Mouse (Mus musculus): Measurements from ENCODE around the gene C1qtnf5.

- TF ChIP-seq CTCF (IDR thresholded peaks at IDR 0.05; ENCODE audit: borderline replicate concordance, insufficient read depth, low read depth, low read length) (no peak), POLR2A (IDR thresholded peaks at IDR 0.05; ENCODE audit: borderline replicate concordance, insufficient read depth, low read length) (no peak)
Measured at GRCm38 (mm10) chr9:44080953-44081352, 26.1 kb upstream of the C1qtnf5 start.

Measured in cerebellum, adult 2 months (tissue).